Mouse (Mus musculus): ENCODE results near the gene A830005F24Rik. TPM values are rescaled to one million over a fixed set of nuclear protein-coding genes. Genes with fewer than 3 reads are reported as not detected.

Gene A830005F24Rik
- polyA plus RNA-seq (2012) = 0.23 and 0.58 TPM in 2 replicates

DNA sequence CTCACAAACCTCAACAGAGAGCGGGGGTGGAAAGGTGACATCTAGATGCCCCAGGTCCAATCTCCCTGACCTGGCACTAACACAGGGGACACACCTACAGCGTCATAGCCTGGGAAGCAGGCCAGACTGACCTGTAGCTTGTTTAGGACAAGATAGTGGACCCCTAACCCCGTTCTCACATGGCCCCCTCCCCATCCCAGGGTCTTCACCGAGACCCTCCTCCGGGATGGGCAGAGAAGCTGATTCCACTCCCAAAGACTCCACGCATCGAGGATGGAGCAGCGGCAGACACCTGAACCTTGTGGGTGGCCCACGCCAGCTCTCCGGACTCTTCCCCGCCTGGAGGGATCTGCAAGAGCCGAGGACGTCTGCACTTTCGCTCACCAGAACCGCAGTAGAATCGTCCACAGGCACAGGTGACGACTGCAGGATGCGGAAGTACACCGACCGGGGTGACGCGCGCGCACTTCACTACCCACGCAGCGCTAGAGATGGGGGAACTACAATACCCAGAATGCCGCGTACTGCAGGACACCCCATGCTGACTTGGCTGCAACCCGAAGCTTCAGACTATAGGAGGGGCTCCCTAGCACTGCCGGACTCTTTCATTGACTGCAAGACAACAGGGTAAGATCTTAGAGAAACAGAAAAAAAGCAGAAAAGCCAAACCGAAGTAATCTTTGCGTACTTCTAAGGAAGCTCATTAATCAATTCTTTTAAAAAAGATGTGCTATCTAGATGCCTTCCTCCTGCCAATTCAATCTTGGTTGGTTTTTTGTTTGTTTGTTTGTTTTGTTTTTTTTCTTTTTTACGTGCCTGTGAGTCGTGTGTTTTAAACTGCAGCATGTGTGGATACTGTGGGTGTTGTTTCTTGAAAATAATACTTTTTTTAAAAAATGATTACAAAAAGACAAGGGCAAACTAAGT lies at the start of gene A830005F24Rik, which contains the start of gene Zfp169:
Gene A830005F24Rik, plus strand, starts transcription at position 568 of the 927 bp plus-strand sequence.
Gene Zfp169, minus strand, starts transcription at position 449 of the 927 bp plus-strand sequence.

Other genes starting within 250 kb of the A830005F24Rik start
- 0.29 and 0.30 TPM in 2 replicates for gene Zfp169, start 119 bp upstream of the A830005F24Rik start, polyA plus RNA-seq (2012)
- 1.7 and 2.0 TPM in 2 replicates for gene Ptpdc1, start 112.1 kb downstream of the A830005F24Rik start, polyA plus RNA-seq (2012)
- not detected in 2 replicates for gene Barx1, start 149.4 kb downstream of the A830005F24Rik start, polyA plus RNA-seq (2012)